Mouse (Mus musculus): ENCODE results near the gene Tex2. TPM values are rescaled to one million over a fixed set of nuclear protein-coding genes. Genes with fewer than 3 reads are reported as not detected.

Tex2 gene
- polyA plus RNA-seq, 1 experiment from 2014 or later: 5.6 TPM

DNA sequence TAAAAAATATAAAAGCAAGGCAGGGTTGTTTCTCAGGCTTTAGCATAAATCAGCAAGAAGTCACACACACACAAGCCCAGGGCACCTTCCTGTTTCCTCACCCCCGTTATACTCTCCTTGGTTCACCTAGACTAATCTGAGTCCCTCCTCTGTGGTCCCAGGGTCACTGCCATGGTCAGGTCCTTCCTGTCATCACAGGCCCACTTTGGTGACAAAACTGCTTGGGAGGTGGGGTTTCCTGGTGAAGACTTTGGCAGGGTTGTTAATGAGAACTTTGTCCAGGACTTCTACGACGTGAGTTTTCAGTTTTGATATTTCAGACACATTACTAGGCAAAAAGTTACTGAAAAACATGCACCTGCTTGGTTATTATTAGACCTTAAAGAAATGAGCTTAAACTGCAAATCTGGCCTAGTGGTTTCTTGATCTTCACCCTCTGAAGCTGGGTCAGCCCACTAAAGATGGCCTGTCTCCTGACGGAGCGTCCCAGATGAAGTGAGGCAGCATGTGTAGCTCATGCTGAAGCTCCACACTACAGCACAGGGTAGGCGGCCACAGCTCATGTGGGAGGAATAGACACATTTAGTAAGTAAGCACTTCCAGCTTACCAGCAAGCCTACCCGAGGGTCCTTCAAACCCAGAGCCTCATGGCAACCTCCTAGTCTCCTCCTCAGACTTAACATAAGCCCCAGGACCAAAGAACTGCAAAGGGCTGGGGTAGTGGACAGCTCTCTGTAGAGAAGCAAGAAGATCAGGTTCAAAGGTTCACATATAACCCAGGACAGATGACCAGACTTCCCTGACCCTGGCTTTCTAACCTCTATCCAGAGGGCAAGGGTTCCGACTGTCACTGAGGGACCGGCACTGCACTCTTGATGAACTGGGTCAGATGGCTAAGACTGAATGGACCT is 133.3 kb downstream of the Tex2 start:
- 85% methylated on average over 9 of the region's 9 CpGs for WGBS
- Histone ChIP-seq H3K4me3 (no peak overlapping the region), H3K36me3 (no peaks in the 10 kb centered on the region), H3K27ac (replicated peaks) (no peak overlapping the region), H3K27me3 (ENCODE audit: low read depth, poor library complexity, severe bottlenecking) (no peaks in the 10 kb centered on the region), H3K4me1 (peaks cover 3% of the 10 kb centered on the region; the same call in 1 of the 2 replicates), H3K9me3 (replicated peaks) (no peaks in the 10 kb centered on the region)
- no peak for DNase-seq (ENCODE audit: low spot score)

DNA sequence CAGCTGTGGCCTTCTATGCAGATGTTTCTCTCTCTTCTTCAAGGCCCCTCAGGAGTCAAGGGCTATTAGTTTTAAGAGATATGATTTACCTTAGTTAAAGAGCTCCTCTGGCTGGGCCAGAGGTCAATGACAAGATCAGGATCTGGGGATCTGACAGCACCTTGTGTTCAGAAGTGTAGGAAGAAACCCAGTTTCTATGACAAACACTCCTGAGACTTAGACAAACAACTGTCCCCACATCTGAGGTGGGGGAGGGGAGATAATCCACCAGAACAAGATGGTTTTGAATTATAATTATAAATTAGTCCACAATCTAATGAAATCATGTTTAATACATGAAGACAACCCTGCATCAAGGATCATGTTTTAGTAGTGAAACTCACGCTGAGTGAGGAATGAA is 134.5 kb downstream of the Tex2 start:
- Histone ChIP-seq H3K4me3 (no peak overlapping the region), H3K9me3 (replicated peaks) (no peaks in the 10 kb centered on the region), H3K4me1 (peaks cover 3% of the 10 kb centered on the region; the same call in 1 of the 2 replicates), H3K36me3 (no peaks in the 10 kb centered on the region), H3K27ac (replicated peaks) (no peak overlapping the region), H3K27me3 (ENCODE audit: low read depth, poor library complexity, severe bottlenecking) (no peaks in the 10 kb centered on the region)
- DNase-seq (ENCODE audit: low spot score): no peak
- WGBS: 63% methylated on average over 1 of the region's 1 CpGs

DNA sequence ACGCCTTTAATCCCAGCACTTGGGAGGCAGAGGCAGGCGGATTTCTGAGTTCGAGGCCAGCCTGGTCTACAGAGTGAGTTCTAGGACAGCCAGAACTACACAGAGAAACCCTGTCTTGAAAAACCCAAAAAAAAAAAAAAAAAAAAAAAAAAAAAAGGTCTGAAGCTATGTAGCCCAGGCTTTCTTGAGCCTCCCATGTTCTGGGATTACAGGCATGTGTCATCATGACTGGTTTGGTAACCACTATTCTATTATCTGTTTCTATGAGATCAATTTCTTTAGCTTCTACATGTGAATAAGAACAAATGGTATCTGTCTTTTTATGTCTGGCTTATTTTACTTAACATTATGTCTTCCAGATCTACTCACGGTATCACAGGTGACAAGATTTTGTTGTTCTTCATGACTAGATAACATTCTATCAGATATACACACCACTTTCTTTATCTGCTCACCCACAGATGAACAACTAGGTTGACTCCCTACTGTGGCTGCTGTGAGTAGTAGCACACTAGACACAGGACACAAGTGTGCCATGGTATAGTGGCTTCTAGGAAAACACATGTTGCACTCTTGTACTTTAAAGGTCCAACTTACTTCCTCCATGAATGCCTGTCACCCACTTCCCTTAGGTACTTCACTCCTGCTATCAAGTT is 135.6 kb downstream of the Tex2 start:
- 91% methylated on average over 4 of the region's 4 CpGs for WGBS
- Histone ChIP-seq H3K27me3 (ENCODE audit: low read depth, poor library complexity, severe bottlenecking) (no peaks in the 10 kb centered on the region), H3K4me1 (peaks cover 3% of the 10 kb centered on the region; the same call in 1 of the 2 replicates), H3K27ac (replicated peaks) (no peak overlapping the region), H3K9me3 (replicated peaks) (no peaks in the 10 kb centered on the region), H3K4me3 (no peak overlapping the region), H3K36me3 (no peaks in the 10 kb centered on the region)
- DNase-seq (ENCODE audit: low spot score): no peak

DNA sequence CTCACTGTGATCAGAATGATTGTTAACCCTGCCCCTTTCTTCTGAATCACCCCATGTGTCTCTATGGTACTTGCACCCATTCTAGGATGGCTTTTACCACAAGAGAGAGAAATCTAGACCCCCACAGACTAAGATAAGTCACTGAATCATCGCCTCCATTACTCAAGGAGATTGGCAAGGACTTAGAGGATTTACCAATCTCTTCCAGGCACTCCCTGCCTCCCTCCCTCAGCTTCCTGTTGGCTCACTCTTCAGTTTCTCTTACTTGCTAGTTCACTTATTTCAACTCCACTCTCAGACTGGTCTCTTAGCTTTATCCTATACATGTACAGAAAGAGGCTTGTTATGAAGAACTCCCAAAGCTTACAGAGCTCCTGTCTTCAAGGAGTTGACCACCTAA is 137.9 kb downstream of the Tex2 start:
- WGBS: 87% methylated on average over 1 of the region's 1 CpGs
- Histone ChIP-seq H3K27ac (replicated peaks) (no peak overlapping the region), H3K4me3 (no peak overlapping the region), H3K36me3 (no peaks in the 10 kb centered on the region), H3K4me1 (peaks cover 3% of the 10 kb centered on the region; the same call in 1 of the 2 replicates), H3K9me3 (replicated peaks) (no peaks in the 10 kb centered on the region), H3K27me3 (ENCODE audit: low read depth, poor library complexity, severe bottlenecking) (no peaks in the 10 kb centered on the region)
- no peak for DNase-seq (ENCODE audit: low spot score)

- Histone ChIP-seq H3K9me3 (replicated peaks) (no peaks in the 10 kb centered on the region), H3K27ac (replicated peaks) (no peak overlapping the region), H3K27me3 (ENCODE audit: low read depth, poor library complexity, severe bottlenecking) (no peaks in the 10 kb centered on the region), H3K4me3 (no peak overlapping the region), H3K4me1 (no peaks in the 10 kb centered on the region), H3K36me3 (no peaks in the 10 kb centered on the region)
- DNase-seq (ENCODE audit: low spot score): no peak
- WGBS: 88% methylated on average over 1 of the region's 1 CpGs
Measured at GRCm38 (mm10) chr11:106471629-106472028, 141.6 kb downstream of the Tex2 start.

DNA sequence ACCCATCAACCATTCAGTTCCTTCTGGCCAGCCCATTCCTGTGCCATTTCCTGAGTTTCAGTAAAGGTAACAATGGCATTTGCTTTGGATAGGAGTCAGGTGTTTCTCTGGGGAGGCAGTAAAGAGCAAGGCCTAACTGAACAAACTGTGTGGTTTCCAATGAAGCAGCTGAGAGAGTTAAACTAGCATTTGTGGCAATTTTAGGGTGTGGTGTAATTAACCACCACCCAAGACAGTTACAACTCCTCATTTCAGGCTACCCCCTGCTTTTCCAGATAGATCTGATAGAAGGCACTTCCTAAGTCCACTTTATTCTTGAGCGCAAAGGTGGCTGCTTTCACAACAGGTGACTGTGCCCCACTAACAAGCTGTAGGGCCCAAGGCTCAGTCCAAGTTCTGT is 144.7 kb downstream of the Tex2 start:
- 95% methylated on average over 1 of the region's 1 CpGs for WGBS
- no peak overlapping the region for H3K4me3 ChIP-seq
- no peaks in the 10 kb centered on the region for H3K9me3 ChIP-seq (replicated peaks)
- H3K27me3 ChIP-seq (ENCODE audit: low read depth, poor library complexity, severe bottlenecking): no peaks in the 10 kb centered on the region
- no peak overlapping the region for H3K27ac ChIP-seq (replicated peaks)
- H3K36me3 ChIP-seq: no peaks in the 10 kb centered on the region
- no peak for DNase-seq (ENCODE audit: low spot score)
- H3K4me1 ChIP-seq: no peaks in the 10 kb centered on the region

GRCm38 (mm10) chr11:106465932-106466331 is 147.3 kb downstream of the Tex2 start:
- DNase-seq (ENCODE audit: low spot score): no peak
- 0 out of 2 replicates have a peak, but pooled peaks cover 3% of the 10 kb centered on the region for H3K4me1 ChIP-seq
- no peak overlapping the region for H3K4me3 ChIP-seq
- no peak overlapping the region for H3K27ac ChIP-seq (replicated peaks)
- no peaks in the 10 kb centered on the region for H3K9me3 ChIP-seq (replicated peaks)
- WGBS: 95% methylated on average over 4 of the region's 4 CpGs
- no peaks in the 10 kb centered on the region for H3K36me3 ChIP-seq
- H3K27me3 ChIP-seq (ENCODE audit: low read depth, poor library complexity, severe bottlenecking): no peaks in the 10 kb centered on the region

- no peak overlapping the region for H3K27ac ChIP-seq (replicated peaks)
- H3K4me1 ChIP-seq: 0 out of 2 replicates have a peak, but pooled peaks cover 3% of the 10 kb centered on the region
- H3K36me3 ChIP-seq: no peaks in the 10 kb centered on the region
- no peak overlapping the region for H3K4me3 ChIP-seq
- H3K27me3 ChIP-seq (ENCODE audit: low read depth, poor library complexity, severe bottlenecking): no peaks in the 10 kb centered on the region
- no peak for DNase-seq (ENCODE audit: low spot score)
- 94% methylated on average over 1 of the region's 1 CpGs for WGBS
- no peaks in the 10 kb centered on the region for H3K9me3 ChIP-seq (replicated peaks)
Measured at GRCm38 (mm10) chr11:106465545-106465903, 147.7 kb downstream of the Tex2 start.

DNA sequence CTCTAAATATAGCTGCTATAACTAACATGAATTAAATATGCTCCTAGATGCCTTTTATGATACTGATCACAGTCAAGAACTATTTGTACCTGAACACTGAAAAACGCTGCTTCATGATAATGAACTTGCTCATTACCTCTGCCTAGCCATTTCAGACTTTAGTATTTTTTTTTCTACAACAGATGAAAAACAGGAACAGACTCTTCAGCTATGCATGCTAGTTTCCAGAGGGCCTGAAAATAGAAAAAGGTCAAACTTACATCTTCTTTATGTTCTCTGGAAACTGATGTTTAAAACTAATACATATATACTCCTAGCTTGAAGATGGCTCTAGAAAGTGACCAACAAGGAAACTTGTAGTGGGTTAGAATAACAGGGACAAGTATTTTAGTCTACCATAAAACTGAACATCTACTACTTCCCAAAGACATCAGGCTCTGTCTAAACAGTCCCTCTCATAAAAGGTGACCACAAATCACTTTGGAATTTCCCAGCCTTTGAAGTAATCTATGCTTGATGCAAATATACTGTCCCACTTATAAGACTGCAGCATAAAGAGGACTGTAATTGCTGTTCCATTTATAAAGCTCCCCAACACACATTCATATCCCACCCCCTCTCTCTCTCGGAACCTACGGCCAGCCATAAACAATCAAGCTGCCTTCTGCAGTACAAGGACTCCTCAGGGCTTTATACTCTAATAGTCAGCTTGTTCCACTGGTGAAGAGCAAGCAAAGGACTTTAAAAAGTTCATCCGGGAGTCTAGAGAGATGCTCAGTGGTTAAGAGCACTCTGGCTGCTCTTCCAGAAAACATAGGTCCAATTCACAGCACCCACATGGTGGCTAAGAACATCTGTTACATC is 148.3 kb downstream of the Tex2 start:
- H3K27me3 ChIP-seq (ENCODE audit: low read depth, poor library complexity, severe bottlenecking): no peaks in the 10 kb centered on the region
- WGBS: 89% methylated on average over 4 of the region's 4 CpGs
- H3K4me1 ChIP-seq: 0 out of 2 replicates have a peak, but pooled peaks cover 3% of the 10 kb centered on the region
- H3K36me3 ChIP-seq: no peaks in the 10 kb centered on the region
- no peak overlapping the region for H3K27ac ChIP-seq (replicated peaks)
- no peaks in the 10 kb centered on the region for H3K9me3 ChIP-seq (replicated peaks)
- H3K4me3 ChIP-seq: no peak overlapping the region
- DNase-seq (ENCODE audit: low spot score): no peak

DNA sequence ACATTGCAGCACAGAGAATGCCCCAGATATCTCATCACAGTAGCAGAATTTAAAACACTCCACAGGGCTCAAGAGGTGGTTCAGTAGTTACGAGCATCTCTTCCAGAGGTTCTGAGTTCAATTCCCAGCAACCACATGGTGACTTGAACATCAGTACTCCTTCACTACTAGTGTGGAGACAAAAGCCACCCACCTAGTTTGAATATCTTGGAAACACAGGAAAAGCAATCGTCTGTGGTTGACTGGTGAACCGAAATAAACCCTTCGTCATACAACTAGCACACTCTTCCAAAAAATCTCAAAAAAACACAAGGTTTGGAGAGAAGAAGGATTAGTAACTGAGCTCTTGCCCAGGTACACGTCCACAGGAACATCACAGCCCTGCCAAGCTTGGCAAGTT is 149.4 kb downstream of the Tex2 start:
- H3K9me3 ChIP-seq (replicated peaks): no peaks in the 10 kb centered on the region
- DNase-seq (ENCODE audit: low spot score): no peak
- H3K4me1 ChIP-seq: 0 out of 2 replicates have a peak, but pooled peaks cover 3% of the 10 kb centered on the region
- no peaks in the 10 kb centered on the region for H3K27me3 ChIP-seq (ENCODE audit: low read depth, poor library complexity, severe bottlenecking)
- H3K4me3 ChIP-seq: no peak overlapping the region
- H3K27ac ChIP-seq (replicated peaks): no peak overlapping the region
- H3K36me3 ChIP-seq: no peaks in the 10 kb centered on the region
- 71% methylated on average over 5 of the region's 5 CpGs for WGBS

GRCm38 (mm10) chr11:106462309-106462708 is 150.9 kb downstream of the Tex2 start:
- H3K27me3 ChIP-seq (ENCODE audit: low read depth, poor library complexity, severe bottlenecking): no peaks in the 10 kb centered on the region
- 0 out of 2 replicates have a peak, but pooled peaks cover 3% of the 10 kb centered on the region for H3K4me1 ChIP-seq
- DNase-seq (ENCODE audit: low spot score): no peak
- H3K27ac ChIP-seq (replicated peaks): no peak overlapping the region
- H3K9me3 ChIP-seq (replicated peaks): no peaks in the 10 kb centered on the region
- no peak overlapping the region for H3K4me3 ChIP-seq
- no peaks in the 10 kb centered on the region for H3K36me3 ChIP-seq
- WGBS: 86% methylated on average over 3 of the region's 3 CpGs

DNA sequence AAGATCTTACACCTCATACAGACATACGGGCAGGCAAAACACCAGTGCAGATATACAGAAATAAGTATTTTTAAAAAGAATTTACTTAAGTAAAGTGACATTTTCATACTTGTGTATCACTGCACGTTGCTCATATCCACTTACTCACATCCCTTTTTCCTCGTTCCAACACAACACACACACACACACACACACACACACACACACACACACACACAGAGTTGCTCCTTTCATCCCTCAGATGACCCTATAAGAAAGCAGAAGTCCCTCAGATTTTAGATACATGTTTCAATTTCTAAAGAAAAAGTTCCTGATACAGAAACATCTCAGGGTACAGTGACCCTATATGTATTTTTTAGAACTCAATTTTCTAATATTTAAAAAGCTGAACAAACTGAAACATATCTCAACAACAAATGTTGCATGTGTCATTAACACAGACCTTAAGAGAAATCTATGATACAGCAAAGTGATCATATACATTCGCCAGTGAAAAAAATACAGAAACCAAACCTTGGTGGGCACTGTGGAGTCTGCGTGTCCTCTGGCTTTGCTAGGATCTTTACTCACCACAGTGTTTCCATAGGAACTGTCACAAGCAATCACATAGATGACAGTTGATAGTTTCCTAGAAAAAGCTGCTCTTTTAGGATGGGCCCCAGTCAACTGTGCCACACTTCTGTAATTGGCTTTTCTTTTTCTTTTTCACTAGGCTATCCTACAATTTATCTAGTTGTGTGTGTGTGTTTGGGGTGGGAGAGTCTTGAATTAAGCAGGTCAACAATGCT is 151.9 kb downstream of the Tex2 start:
- 83% methylated on average over 5 of the region's 5 CpGs for WGBS
- Histone ChIP-seq H3K9me3 (replicated peaks) (no peaks in the 10 kb centered on the region), H3K27me3 (ENCODE audit: low read depth, poor library complexity, severe bottlenecking) (no peaks in the 10 kb centered on the region), H3K36me3 (no peaks in the 10 kb centered on the region), H3K4me1 (0 out of 2 replicates have a peak, but pooled peaks cover 3% of the 10 kb centered on the region), H3K27ac (replicated peaks) (no peak overlapping the region), H3K4me3 (no peak overlapping the region)
- no peak for DNase-seq (ENCODE audit: low spot score)
